Mouse (Mus musculus) midbrain, embryonic 12.5 days (tissue): ENCODE data around the gene Abcf1. TPM values are rescaled to one million over a fixed set of nuclear protein-coding genes. Genes with fewer than 3 reads are reported as not detected.

Source experiments
- ATAC-seq: fragments of 200-750 bp; cut with Nextera tagmentation; 2 replicates; pipeline ENCODE4 v1.8.0; 2017; ENCODE audit warnings: low read depth, moderate TSS enrichment, moderate library complexity; ENCODE audit not compliant: low FRiP score
- H3K27ac ChIP-seq: fragments of 300-500 bp; sonication (generic); replicated peaks from 2 replicates; pipeline ENCODE4 v1.5.1; 2016; ENCODE audit warnings: mild to moderate bottlenecking
- H3K27me3 ChIP-seq: fragments of 300-500 bp; sonication (generic); 2 replicates; pipeline ENCODE4 v1.6.1; 2016; ENCODE audit warnings: mild to moderate bottlenecking
- H3K36me3 ChIP-seq: fragments of 300-500 bp; sonication (generic); 2 replicates; pipeline ENCODE4 v1.6.1; 2016
- H3K4me1 ChIP-seq: fragments of 300-500 bp; sonication (generic); 2 replicates; pipeline ENCODE4 v1.6.1; 2016
- H3K4me2 ChIP-seq: fragments of 300-500 bp; sonication (generic); replicated peaks from 2 replicates; pipeline ENCODE4 v1.6.1; 2016; ENCODE audit warnings: mild to moderate bottlenecking, moderate library complexity
- H3K4me3 ChIP-seq: fragments of 300-500 bp; sonication (generic); 2 replicates; pipeline ENCODE4 v1.5.1; 2016; ENCODE audit warnings: mild to moderate bottlenecking
- H3K9ac ChIP-seq: fragments of 300-500 bp; sonication (generic); replicated peaks from 2 replicates; pipeline ENCODE4 v1.6.1; 2016; ENCODE audit warnings: mild to moderate bottlenecking, moderate library complexity
- H3K9me3 ChIP-seq: fragments of 300-500 bp; sonication (generic); 2 replicates; pipeline ENCODE4 v1.6.1; 2016; ENCODE audit warnings: mild to moderate bottlenecking
- WGBS: fragments of 180-500 bp; shearing (Covaris S2); methylation state at CpG from one replicate; pipeline ENCODE4 v1.1.7; 2016; 5-methylcytosine and 5-hydroxymethylcytosine counted together
- polyA plus RNA-seq: library from polyadenylated mRNA; unstranded; fragments of >200 nt; fragmentation: Nextera tagmentation; extraction: Ambion mirVana; gene quantifications from 2 replicates; pipeline ENCODE4 v1.2.1, GENCODE M21; 2016

Gene Abcf1
- polyA plus RNA-seq, 1 experiment from 2014 or later: 118 TPM

DNA sequence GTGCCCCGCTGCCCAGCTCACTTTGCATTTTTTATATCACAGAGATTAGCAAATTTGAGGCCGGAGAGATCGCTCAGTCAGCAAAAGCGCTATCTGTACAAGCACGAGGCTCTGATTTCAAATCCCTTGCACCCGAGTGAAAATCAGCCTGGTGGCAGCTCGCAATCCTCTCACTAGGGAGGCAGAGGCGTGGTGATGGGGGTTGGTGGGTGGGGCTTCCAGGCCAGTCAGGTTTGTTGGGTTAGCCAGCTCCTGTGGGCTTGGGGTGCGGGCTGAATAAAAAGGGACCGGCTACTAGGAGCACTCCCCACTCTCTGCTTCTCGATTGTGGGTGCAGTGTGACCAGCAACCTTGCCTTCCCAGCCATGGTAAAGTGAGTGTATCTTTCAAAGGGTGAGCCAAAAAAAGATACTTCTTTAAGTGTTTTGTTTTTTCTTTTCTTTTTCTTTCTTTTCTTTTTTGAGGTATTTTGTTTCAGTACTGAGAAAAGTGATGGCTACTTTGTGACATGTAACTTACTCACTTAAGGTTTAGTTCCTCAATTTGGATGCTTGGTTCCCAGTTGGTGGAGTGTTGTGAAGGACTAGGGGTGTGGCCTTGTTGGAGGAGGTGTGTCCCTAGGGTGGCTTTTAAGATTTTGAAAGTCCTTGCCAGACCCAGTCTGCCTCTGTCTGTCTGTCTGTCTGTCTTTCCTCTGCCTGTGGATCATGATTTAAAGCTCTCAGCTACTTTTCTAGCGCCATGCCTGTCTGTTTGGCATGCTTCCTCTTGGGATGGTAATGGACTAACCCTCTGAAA, 28.4 kb upstream of the Abcf1 start:
- H3K4me1 ChIP-seq: peaks cover 24% of the 10 kb centered on the region
- no peak overlapping the region for H3K4me3 ChIP-seq
- no peak overlapping the region for H3K27ac ChIP-seq
- H3K27me3 ChIP-seq: no peaks in the 10 kb centered on the region
- ATAC-seq: no peak
- H3K9ac ChIP-seq: no peak overlapping the region
- no peak overlapping the region for H3K4me2 ChIP-seq
- 56% methylated on average over 12 of the region's 12 CpGs for WGBS
- no peaks in the 10 kb centered on the region for H3K36me3 ChIP-seq
- H3K9me3 ChIP-seq: no peaks in the 10 kb centered on the region

GRCm38 (mm10) chr17:35996949-35997348, 27.4 kb upstream of the Abcf1 start:
- 2% methylated on average over 11 of the region's 11 CpGs for WGBS
- ATAC-seq: peak; percentile 71
- Histone ChIP-seq H3K27me3 (no peaks in the 10 kb centered on the region), H3K4me3 (no peak overlapping the region), H3K9me3 (no peaks in the 10 kb centered on the region), H3K4me2 (no peak overlapping the region), H3K4me1 (peaks cover 24% of the 10 kb centered on the region), H3K9ac (no peak overlapping the region), H3K36me3 (no peaks in the 10 kb centered on the region), H3K27ac (no peak overlapping the region)

GRCm38 (mm10) chr17:35994879-35995240, 25.3 kb upstream of the Abcf1 start:
- H3K4me3 ChIP-seq: peak overlapping the region; percentile 66
- peak overlapping the region; percentile 69 for H3K9ac ChIP-seq
- H3K36me3 ChIP-seq: no peaks in the 10 kb centered on the region; the same call in 1 of the 2 replicates
- peaks cover 24% of the 10 kb centered on the region for H3K4me1 ChIP-seq
- H3K27ac ChIP-seq: peak overlapping the region; percentile 70; the same call in 1 of the 2 replicates
- H3K4me2 ChIP-seq: peak overlapping the region; percentile 56
- no peaks in the 10 kb centered on the region for H3K27me3 ChIP-seq
- no peak for ATAC-seq
- whole genome bisulfite sequencing: 1% methylated on average over 14 of the region's 14 CpGs
- H3K9me3 ChIP-seq: no peaks in the 10 kb centered on the region

DNA sequence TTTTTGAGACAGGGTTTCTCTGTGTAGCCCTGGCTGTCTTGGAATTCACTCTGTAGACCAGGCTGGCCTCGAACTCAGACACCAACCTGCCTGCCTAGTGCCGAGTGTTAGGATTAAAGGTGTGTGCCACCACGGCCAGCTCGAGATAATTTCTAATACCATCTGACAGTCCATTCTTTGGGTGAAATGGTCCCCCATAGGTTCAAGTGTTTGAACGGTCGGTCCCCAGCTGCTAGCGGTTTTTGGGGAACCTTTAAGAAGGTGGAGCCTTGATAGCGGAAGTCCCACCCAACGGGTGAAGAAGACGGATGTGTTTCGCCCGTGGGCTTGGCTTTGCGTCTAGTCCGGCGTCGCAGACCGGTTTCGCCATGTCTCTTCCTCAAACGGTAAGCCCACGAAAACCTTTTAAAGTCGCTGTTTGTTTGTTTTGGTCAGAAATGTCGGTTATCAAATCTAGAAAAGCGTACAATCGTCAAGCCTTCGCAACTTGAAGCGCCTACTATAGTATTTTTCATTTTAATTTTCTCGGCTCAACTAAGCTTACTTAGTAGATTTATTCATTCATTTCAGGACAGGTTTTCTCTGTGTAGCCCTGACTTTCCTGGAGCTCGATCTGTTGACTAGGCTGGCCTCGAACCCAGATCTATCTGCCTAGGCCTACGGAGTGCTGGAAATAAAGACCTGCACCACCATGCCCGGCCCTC, 24.8 kb upstream of the Abcf1 start:
- Histone ChIP-seq H3K9me3 (no peaks in the 10 kb centered on the region), H3K9ac (peak overlapping the region; percentile 69), H3K4me1 (peaks cover 24% of the 10 kb centered on the region), H3K4me2 (peak overlapping the region; percentile 56), H3K27me3 (no peaks in the 10 kb centered on the region), H3K4me3 (peak overlapping the region; percentile 66), H3K27ac (peak overlapping the region; percentile 70), H3K36me3 (peaks cover 4% of the 10 kb centered on the region; the same call in 1 of the 2 replicates)
- WGBS: 4% methylated on average over 31 of the region's 31 CpGs
- ATAC-seq: peak; percentile 62

GRCm38 (mm10) chr17:35993675-35994074, 24.1 kb upstream of the Abcf1 start:
- Histone ChIP-seq H3K9ac (no peak overlapping the region), H3K4me1 (peaks cover 24% of the 10 kb centered on the region), H3K4me3 (peak overlapping the region; percentile 66; the same call in 1 of the 2 replicates), H3K27me3 (no peaks in the 10 kb centered on the region), H3K9me3 (no peaks in the 10 kb centered on the region), H3K36me3 (peaks cover 10% of the 10 kb centered on the region), H3K27ac (no peak overlapping the region), H3K4me2 (peak overlapping the region; percentile 56)
- 9% methylated on average over 17 of the region's 17 CpGs for WGBS
- ATAC-seq: peak; percentile 75

GRCm38 (mm10) chr17:35991781-35992180, 22.2 kb upstream of the Abcf1 start:
- WGBS: 56% methylated on average over 10 of the region's 10 CpGs
- Histone ChIP-seq H3K4me3 (no peak overlapping the region), H3K27ac (no peak overlapping the region), H3K9ac (no peak overlapping the region), H3K27me3 (no peaks in the 10 kb centered on the region), H3K4me2 (no peak overlapping the region), H3K4me1 (peaks cover 15% of the 10 kb centered on the region), H3K9me3 (no peaks in the 10 kb centered on the region), H3K36me3 (peaks cover 29% of the 10 kb centered on the region)
- ATAC-seq: no peak

DNA sequence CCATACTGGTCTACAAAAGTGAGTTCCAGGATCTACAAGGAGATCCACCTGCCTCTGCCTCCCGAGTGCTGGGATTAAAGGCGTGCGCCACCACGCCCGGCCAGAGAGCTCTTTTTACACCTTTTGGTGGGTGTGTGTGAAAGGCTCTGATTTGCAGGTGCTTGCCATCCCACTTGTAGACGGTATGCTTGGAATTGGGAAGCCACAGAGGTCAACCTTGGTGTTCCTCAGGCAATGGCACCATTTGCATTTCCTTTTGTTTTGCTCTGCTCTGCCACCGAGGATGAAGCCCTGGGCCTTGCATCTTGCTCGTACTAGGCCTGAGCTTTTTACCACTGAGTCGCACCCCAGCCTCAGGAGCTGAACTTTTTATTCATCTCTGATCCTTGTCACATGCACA, 12.2 kb upstream of the Abcf1 start:
- 89% methylated on average over 9 of the region's 9 CpGs for WGBS
- Histone ChIP-seq H3K36me3 (peaks cover 43% of the 10 kb centered on the region), H3K9ac (0 out of 2 replicates have a peak overlapping the region, but pooled peaks have one; percentile 6), H3K9me3 (no peaks in the 10 kb centered on the region), H3K27me3 (no peaks in the 10 kb centered on the region), H3K4me1 (peaks cover 21% of the 10 kb centered on the region), H3K4me3 (no peak overlapping the region), H3K27ac (no peak overlapping the region), H3K4me2 (no peak overlapping the region)
- ATAC-seq: no peak

DNA sequence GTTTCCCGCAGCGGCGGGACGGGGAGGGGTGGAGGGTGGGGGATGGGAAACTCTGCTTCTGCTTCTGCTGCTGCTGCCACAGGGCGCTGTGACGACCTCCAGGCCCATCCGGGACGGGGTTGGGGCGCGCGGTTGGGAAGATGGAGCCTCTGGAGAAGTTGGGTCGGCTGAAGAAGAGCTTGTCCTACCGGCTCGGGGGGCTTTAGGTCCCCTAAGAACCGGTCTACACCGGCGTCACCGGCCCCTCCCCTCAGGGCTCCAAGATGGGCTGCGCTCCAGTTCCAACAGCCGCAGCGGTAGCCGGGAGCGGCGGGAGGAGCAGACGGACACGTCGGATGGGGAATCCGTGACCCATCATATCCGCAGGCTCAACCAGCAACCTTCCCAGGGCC, 10.8 kb upstream of the Abcf1 start:
- peak overlapping the region; percentile 94 for H3K4me3 ChIP-seq
- H3K36me3 ChIP-seq: peaks cover 41% of the 10 kb centered on the region
- WGBS: under 1% methylated on average over 27 of the region's 29 CpGs
- H3K4me1 ChIP-seq: peaks cover 21% of the 10 kb centered on the region
- peak overlapping the region; percentile 94 for H3K27ac ChIP-seq
- peak overlapping the region; percentile 84 for H3K4me2 ChIP-seq
- ATAC-seq: peak; percentile 47
- no peaks in the 10 kb centered on the region for H3K9me3 ChIP-seq
- peak overlapping the region; percentile 74 for H3K9ac ChIP-seq
- no peaks in the 10 kb centered on the region for H3K27me3 ChIP-seq

- H3K27ac ChIP-seq: peak within 1 kb of the TSS; percentile 94
- peak within 1 kb of the TSS; percentile 74 for H3K9ac ChIP-seq
- WGBS: under 1% methylated on average over 96 of the region's 109 CpGs
- H3K36me3 ChIP-seq: peaks cover 39% of the 10 kb centered on the region
- H3K4me2 ChIP-seq: peak within 1 kb of the TSS; percentile 84
- H3K4me3 ChIP-seq: peak within 1 kb of the TSS; percentile 94
- no peaks in the 10 kb centered on the region for H3K27me3 ChIP-seq
- H3K4me1 ChIP-seq: peaks cover 21% of the 10 kb centered on the region
- no peaks in the 10 kb centered on the region for H3K9me3 ChIP-seq
- peak; percentile 82 for ATAC-seq
Measured at GRCm38 (mm10) chr17:35979401-35980362, 10.1 kb upstream of the Abcf1 start, which contains the start of the genes Gnl1 and Prr3. Gnl1 (plus strand) TSS chr17:35979851. Prr3 (minus strand) TSS chr17:35980236.

- H3K4me3 ChIP-seq: peak overlapping the region; percentile 94
- under 1% methylated on average over 41 of the region's 41 CpGs for WGBS
- peak; percentile 86 for ATAC-seq
- peaks cover 41% of the 10 kb centered on the region for H3K36me3 ChIP-seq
- peak overlapping the region; percentile 74 for H3K9ac ChIP-seq
- H3K4me1 ChIP-seq: peaks cover 21% of the 10 kb centered on the region
- H3K27ac ChIP-seq: peak overlapping the region; percentile 94
- H3K27me3 ChIP-seq: no peaks in the 10 kb centered on the region
- H3K9me3 ChIP-seq: no peaks in the 10 kb centered on the region
- peak overlapping the region; percentile 84 for H3K4me2 ChIP-seq
Measured at GRCm38 (mm10) chr17:35978811-35979400, 9.3 kb upstream of the Abcf1 start.

DNA sequence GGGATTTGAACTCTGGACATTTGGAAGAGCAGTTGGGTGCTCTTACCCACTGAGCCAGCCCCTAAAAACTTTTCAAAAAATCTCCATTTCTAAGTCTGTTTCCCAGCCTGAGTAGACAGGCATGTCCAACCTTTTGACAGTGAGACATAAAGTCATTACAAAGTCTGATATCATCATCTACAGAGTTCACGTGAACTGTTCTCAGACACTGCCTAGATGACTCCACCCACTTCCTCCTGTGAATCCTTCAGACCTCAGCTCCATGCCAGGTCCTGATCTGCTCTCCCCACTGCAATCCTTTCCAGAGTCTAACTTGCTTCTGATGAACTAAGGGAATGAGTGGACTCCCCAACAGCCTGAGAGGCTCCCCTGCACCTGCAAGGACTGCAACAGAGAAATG, 2.6 kb upstream of the Abcf1 start:
- H3K9ac ChIP-seq: no peak overlapping the region
- H3K4me1 ChIP-seq: peaks cover 16% of the 10 kb centered on the region
- no peak for ATAC-seq
- no peaks in the 10 kb centered on the region for H3K27me3 ChIP-seq
- H3K27ac ChIP-seq: no peak overlapping the region
- WGBS: 78% methylated on average over 1 of the region's 1 CpGs
- peaks cover 30% of the 10 kb centered on the region for H3K36me3 ChIP-seq
- no peaks in the 10 kb centered on the region for H3K9me3 ChIP-seq
- no peak overlapping the region for H3K4me2 ChIP-seq
- H3K4me3 ChIP-seq: no peak overlapping the region
